Mouse (Mus musculus): ENCODE data around the gene Atp6v1e2.

GRCm38 (mm10) chr17:86897486-86898165 is 50.1 kb downstream of the Atp6v1e2 start:
- TF ChIP-seq CTCF (IDR thresholded peaks at IDR 0.05; ENCODE audit: borderline replicate concordance, insufficient read depth, low read depth, low read length) (no peak), POLR2A (IDR thresholded peaks at IDR 0.05; ENCODE audit: borderline replicate concordance, insufficient read depth, low read length) (no peak)

Data from cerebellum, adult 2 months (tissue).